21 mouse cellular contexts compared by ENCODE assay signal in the genomic region with DNA sequence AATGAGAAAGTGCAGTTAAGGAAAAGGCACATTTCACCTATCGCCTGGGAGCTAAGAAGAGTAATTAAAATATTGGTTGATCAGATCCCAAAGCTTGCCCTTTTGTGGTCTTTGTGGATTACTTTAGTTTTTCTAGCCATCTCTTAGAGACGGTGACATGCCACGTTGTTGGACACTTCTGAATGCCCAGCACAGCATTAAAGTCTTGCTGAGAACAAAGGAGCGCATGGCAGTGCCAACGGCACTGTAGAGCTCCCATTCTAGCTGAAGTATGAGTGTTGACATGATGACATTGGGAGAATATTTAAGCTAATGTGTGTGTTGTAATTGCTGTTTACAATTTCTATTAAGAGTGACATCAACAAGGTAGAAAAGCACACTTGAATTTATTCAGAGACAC.
"Had no signal": no experiment of that assay in that cellular context is flagged by ENCODE, and none has a peak within 500 bp of the region (broad histone marks: within the 10 kb centered on the region; RNA-seq: fewer than 3 reads in every experiment).

No protein-coding gene starts in this region.

- H3K9ac ChIP-seq: intestine, embryonic 15.5 days; limb, embryonic 13.5 days; liver, embryonic 12.5 days; liver, embryonic 15.5 days; lung, embryonic 15.5 days; midbrain, embryonic 13.5 days; neural tube, embryonic 13.5 days had no signal

- H3K4me1 ChIP-seq: intestine, embryonic 15.5 days; limb, embryonic 10.5 days; limb, embryonic 13.5 days; liver, embryonic 12.5 days; liver, embryonic 15.5 days; midbrain, embryonic 10.5 days; midbrain, embryonic 13.5 days; neural tube, embryonic 13.5 days had no signal

- H3K4me2 ChIP-seq: intestine, embryonic 15.5 days; limb, embryonic 13.5 days; liver, embryonic 12.5 days; liver, embryonic 15.5 days; lung, embryonic 15.5 days; midbrain, embryonic 13.5 days; neural tube, embryonic 13.5 days had no signal

- DNase-seq: kidney, adult 11 months; kidney, adult 8-10 months; kidney, postnatal 25 days; right cerebral cortex, adult 18-20 months; right cerebral cortex, postnatal 14 days; right cerebral cortex, postnatal 4 days; thymus, adult 2 months; thymus, postnatal 14 days; thymus, postnatal 4 days had no signal

- H3K36me3 ChIP-seq: intestine, embryonic 15.5 days; limb, embryonic 10.5 days; limb, embryonic 13.5 days; liver, embryonic 12.5 days; liver, embryonic 15.5 days; lung, embryonic 15.5 days; midbrain, embryonic 10.5 days; midbrain, embryonic 13.5 days; neural tube, embryonic 13.5 days had no signal

- H3K27ac ChIP-seq: intestine, embryonic 15.5 days; kidney, postnatal 0 days; limb, embryonic 10.5 days; limb, embryonic 13.5 days; liver, embryonic 12.5 days; liver, embryonic 15.5 days; lung, embryonic 15.5 days; midbrain, embryonic 10.5 days; midbrain, embryonic 13.5 days; neural tube, embryonic 13.5 days; stomach, postnatal 0 days had no signal

- H3K27me3 ChIP-seq: intestine, embryonic 15.5 days; limb, embryonic 13.5 days; liver, embryonic 12.5 days; liver, embryonic 15.5 days; lung, embryonic 15.5 days; megakaryocyte, embryonic 14.5 days; midbrain, embryonic 13.5 days; neural tube, embryonic 13.5 days had no signal

- ATAC-seq: intestine, embryonic 15.5 days; liver, embryonic 12.5 days; midbrain, embryonic 13.5 days had no signal

- H3K4me3 ChIP-seq: intestine, embryonic 15.5 days; limb, embryonic 10.5 days; limb, embryonic 13.5 days; liver, embryonic 12.5 days; liver, embryonic 15.5 days; lung, embryonic 15.5 days; midbrain, embryonic 10.5 days; midbrain, embryonic 13.5 days; neural tube, embryonic 13.5 days had no signal

- H3K9me3 ChIP-seq: intestine, embryonic 15.5 days; limb, embryonic 10.5 days; limb, embryonic 13.5 days; liver, embryonic 12.5 days; liver, embryonic 15.5 days; lung, embryonic 15.5 days; midbrain, embryonic 10.5 days; midbrain, embryonic 13.5 days; neural tube, embryonic 13.5 days had no signal
